Mouse (Mus musculus): ENCODE measurements around the gene Milr1. TPM values are rescaled to one million over a fixed set of nuclear protein-coding genes. Genes with fewer than 3 reads are reported as not detected.
"Not testable (repeated sequence)": the region's sequence is repeated elsewhere in the genome, so short reads cannot be mapped to it uniquely, and the experiment has no call there.

Gene Milr1
- total and polyA plus RNA-seq, 3 experiments, result 0.29 to 1.4 (median 0.93) TPM

DNA sequence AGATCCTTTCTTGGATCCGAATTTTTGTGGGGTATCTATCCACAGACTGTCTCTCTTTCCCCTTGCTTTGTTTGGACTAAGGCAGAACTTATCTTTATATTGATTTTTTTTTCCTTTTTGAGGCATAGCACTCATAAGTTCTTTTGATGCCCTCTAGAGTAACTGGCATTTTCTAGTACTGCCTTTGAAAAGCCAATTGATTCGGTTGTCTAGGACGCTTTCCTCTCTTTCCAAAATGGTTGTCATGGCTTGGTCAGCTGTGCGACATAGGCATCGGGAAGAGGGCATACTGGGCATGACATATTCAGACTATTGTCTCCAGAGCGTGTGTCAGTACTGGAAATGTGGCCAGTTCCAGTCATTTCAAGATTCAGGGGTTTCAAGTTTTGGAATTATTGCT is 38.6 kb downstream of the Milr1 start:
- Histone ChIP-seq H3K9ac (ENCODE audit: low read depth, low read length) (peak overlapping the region; percentile 89), H3K79me2 (replicated peaks; ENCODE audit: control insufficient read depth, insufficient read depth, low read length) (peaks cover 1% of the 10 kb centered on the region; the same call in 1 of the 2 replicates), H3K4me1 (ENCODE audit: control insufficient read depth, insufficient read depth, low read length) (peaks cover 1% of the 10 kb centered on the region; the same call in 1 of the 2 replicates), H3K27me3 (ENCODE audit: control insufficient read depth, insufficient read depth, low read length) (no peaks in the 10 kb centered on the region), H3K4me3 (peak overlapping the region; percentile 99), H3K27ac (peak overlapping the region; percentile 96), H3K36me3 (ENCODE audit: control insufficient read depth, insufficient read depth, low read length) (peaks cover 20% of the 10 kb centered on the region)
- WGBS, result 1% methylated on average over 6 of the region's 6 CpGs
- intact Hi-C loops (cut with DNase I), result loop anchor here (5.0 to 10.0 kb wide), 3 partner anchors 133 to 515 kb away; partner anchors contain the start of genes Smarcd2, Smurf2 and Tcam1
- DNase-seq, result no peak
- no peak for TF ChIP-seq POLR2A (IDR thresholded peaks at IDR 0.05; ENCODE audit: insufficient read depth, low read depth, low read length)
- no peak for TF ChIP-seq EP300 (IDR thresholded peaks at IDR 0.05; ENCODE audit: insufficient read depth, low read depth, low read length)
- TF ChIP-seq CTCF (IDR thresholded peaks at IDR 0.05), result no peak

DNA sequence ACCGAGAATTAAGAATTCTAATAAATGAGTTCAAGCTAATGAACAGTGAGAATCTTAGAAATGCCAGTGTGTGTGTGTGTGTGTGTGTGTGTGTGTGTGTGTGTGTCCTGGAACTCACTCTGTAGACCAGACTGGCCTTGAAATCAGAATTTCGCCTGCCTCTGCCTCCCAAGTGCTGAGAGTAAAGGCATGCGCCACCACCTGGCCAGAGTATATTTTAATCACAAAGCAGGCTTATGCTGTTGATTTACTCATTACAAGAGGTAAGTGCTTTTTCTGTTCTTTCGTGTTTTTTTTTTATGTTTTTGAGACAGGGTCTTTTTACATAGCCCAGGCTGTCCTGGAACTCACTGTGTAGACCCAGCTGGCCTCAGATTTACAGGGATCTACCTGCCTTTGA is 42.8 kb downstream of the Milr1 start:
- Histone ChIP-seq H3K4me3 (no peak overlapping the region), H3K4me1 (ENCODE audit: control insufficient read depth, insufficient read depth, low read length) (peaks cover 3% of the 10 kb centered on the region), H3K27me3 (ENCODE audit: control insufficient read depth, insufficient read depth, low read length) (no peaks in the 10 kb centered on the region), H3K36me3 (ENCODE audit: control insufficient read depth, insufficient read depth, low read length) (peaks cover 9% of the 10 kb centered on the region), H3K79me2 (replicated peaks; ENCODE audit: control insufficient read depth, insufficient read depth, low read length) (no peaks in the 10 kb centered on the region; the same call in 1 of the 2 replicates), H3K27ac (no peak overlapping the region), H3K9ac (ENCODE audit: low read depth, low read length) (no peak overlapping the region)
- TF ChIP-seq POLR2A (IDR thresholded peaks at IDR 0.05; ENCODE audit: insufficient read depth, low read depth, low read length) (no peak), CTCF (IDR thresholded peaks at IDR 0.05) (no peak), EP300 (IDR thresholded peaks at IDR 0.05; ENCODE audit: insufficient read depth, low read depth, low read length) (no peak)
- WGBS, result 81% methylated on average over 4 of the region's 4 CpGs
- intact Hi-C loops (cut with DNase I), result no loop called here
- no peak for DNase-seq

DNA sequence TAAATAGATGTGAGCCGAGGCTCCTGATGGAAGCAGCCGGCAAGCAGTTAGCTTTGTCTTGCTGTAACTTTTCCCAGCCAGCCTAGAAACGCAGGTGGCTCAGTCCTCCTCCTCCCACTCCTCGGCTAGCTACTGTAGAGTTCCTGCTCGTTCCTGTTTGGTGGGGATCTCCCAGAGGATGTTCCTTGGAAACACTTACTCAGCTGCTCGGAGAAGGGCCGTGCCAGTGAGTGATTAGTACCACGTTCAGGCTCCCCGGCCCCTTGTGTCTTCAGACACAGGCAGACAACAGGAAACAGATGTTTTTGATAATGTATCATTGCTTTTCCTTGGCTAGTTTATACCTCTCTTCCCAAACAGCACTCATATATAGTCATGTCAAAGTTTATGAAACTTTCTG is 44.7 kb downstream of the Milr1 start:
- no peak for DNase-seq
- Histone ChIP-seq H3K27me3 (ENCODE audit: control insufficient read depth, insufficient read depth, low read length) (no peaks in the 10 kb centered on the region), H3K9ac (ENCODE audit: low read depth, low read length) (no peak overlapping the region), H3K27ac (0 out of 2 replicates have a peak overlapping the region, but pooled peaks have one; percentile 15), H3K79me2 (replicated peaks; ENCODE audit: control insufficient read depth, insufficient read depth, low read length) (no peaks in the 10 kb centered on the region; the same call in 1 of the 2 replicates), H3K4me1 (ENCODE audit: control insufficient read depth, insufficient read depth, low read length) (peaks cover 3% of the 10 kb centered on the region), H3K4me3 (no peak overlapping the region), H3K36me3 (ENCODE audit: control insufficient read depth, insufficient read depth, low read length) (peaks cover 9% of the 10 kb centered on the region)
- intact Hi-C loops (cut with DNase I), result loop anchor here (2.0 kb wide), 1 partner anchor 25 kb away; no protein-coding TSS in a partner anchor
- 41% methylated on average over 9 of the region's 9 CpGs for WGBS
- no peak for TF ChIP-seq POLR2A (IDR thresholded peaks at IDR 0.05; ENCODE audit: insufficient read depth, low read depth, low read length)
- no peak for TF ChIP-seq EP300 (IDR thresholded peaks at IDR 0.05; ENCODE audit: insufficient read depth, low read depth, low read length)
- TF ChIP-seq CTCF (IDR thresholded peaks at IDR 0.05), result no peak

DNA sequence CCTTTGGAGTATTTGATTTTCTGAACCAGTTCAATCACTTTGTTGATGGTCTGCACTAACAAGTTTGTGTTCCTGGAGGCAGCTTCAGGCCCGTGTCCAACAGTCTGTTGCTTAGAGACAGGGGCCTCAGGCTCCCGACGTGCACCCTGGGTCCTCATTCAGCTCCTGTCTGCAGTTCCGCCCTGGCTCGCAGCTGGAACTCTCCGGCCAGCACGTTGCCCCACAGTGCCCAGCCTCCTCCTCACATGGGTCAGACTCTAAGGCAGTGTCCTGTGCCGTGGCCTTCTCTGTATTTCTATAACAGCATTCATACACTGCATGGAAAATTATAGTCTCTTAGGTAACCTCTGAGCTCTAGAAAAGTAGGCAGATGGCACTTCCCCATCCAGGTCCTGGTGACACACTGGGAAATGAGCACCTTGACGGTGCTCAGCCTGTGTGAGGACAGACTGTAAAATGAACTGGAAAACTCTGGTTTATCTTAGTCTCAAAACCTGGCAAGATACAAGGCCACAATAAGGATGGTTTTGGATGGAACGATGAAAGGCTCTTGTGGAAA is 51.1 kb downstream of the Milr1 start:
- 79% methylated on average over 10 of the region's 10 CpGs for WGBS
- intact Hi-C loops (cut with DNase I), result no loop called here
- H3K4me3 ChIP-seq, result no peak overlapping the region
- no peaks in the 10 kb centered on the region for H3K79me2 ChIP-seq (replicated peaks; ENCODE audit: control insufficient read depth, insufficient read depth, low read length)
- H3K9ac ChIP-seq (ENCODE audit: low read depth, low read length), result no peak overlapping the region
- no peaks in the 10 kb centered on the region for H3K4me1 ChIP-seq (ENCODE audit: control insufficient read depth, insufficient read depth, low read length)
- no peaks in the 10 kb centered on the region for H3K36me3 ChIP-seq (ENCODE audit: control insufficient read depth, insufficient read depth, low read length)
- H3K27me3 ChIP-seq (ENCODE audit: control insufficient read depth, insufficient read depth, low read length), result no peaks in the 10 kb centered on the region
- DNase-seq, result no peak
- no peak overlapping the region for H3K27ac ChIP-seq
- TF ChIP-seq CTCF (IDR thresholded peaks at IDR 0.05), result no peak
- TF ChIP-seq EP300 (IDR thresholded peaks at IDR 0.05; ENCODE audit: insufficient read depth, low read depth, low read length), result no peak
- TF ChIP-seq POLR2A (IDR thresholded peaks at IDR 0.05; ENCODE audit: insufficient read depth, low read depth, low read length), result no peak

DNA sequence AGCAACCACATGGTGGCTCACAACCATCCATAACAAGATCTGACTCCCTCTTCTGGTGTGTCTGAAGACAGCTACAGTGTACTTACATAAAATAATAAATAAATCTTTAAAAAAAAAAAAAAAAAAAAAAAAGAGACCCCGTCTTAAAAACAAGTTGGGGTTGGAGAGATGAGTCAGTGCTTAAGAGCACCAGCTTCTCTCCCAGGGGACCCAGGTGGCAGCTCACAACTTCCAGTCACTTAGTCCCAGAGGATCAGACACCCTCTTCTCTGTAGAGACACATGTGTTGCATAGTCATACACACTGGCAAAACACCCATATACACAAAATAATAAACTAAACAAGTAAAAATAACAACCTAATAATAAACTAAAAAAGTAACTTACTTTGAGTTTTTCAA is 56.4 kb downstream of the Milr1 start:
- H3K27me3 ChIP-seq (ENCODE audit: control insufficient read depth, insufficient read depth, low read length); H3K9ac ChIP-seq (ENCODE audit: low read depth, low read length); H3K36me3 ChIP-seq (ENCODE audit: control insufficient read depth, insufficient read depth, low read length); H3K27ac ChIP-seq; DNase-seq; H3K79me2 ChIP-seq (replicated peaks; ENCODE audit: control insufficient read depth, insufficient read depth, low read length); H3K4me3 ChIP-seq; H3K4me1 ChIP-seq (ENCODE audit: control insufficient read depth, insufficient read depth, low read length); intact Hi-C loops (cut with DNase I): not testable (repeated sequence)
- 56% methylated on average over 1 of the region's 1 CpGs for WGBS

DNA sequence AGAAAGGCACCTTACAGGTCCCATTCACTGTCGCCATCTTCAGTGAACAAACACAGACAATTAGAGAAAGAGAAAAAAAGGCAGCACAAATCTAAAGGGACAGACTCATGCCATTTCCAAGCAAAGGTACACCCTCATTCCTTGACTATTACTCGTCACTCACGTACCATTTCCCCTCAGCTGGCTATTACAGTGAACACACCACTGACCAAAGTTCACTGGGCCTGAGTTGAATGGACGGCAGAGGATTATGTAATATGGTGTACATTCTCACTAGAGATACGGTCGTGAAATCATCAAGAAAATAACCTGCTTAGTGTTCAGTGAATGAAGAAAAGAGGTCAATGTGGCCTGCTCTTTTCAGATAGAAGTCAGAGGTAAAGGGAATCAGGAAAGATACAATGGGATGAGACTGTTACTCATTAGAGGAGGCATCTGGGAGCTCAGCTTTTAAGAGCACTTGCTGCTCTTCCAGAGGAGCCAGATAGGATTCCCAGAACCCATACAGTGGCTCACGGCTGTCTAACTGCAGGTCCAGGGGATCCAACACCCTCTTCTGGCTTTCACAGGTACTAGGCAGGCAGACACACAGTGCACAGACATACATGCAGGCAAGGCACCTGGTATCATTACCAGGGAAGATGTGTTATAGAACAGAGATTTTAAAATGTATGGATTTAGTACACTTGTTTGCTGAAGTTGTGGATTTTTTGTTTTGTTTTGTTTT is 61.5 kb downstream of the Milr1 start:
- Histone ChIP-seq H3K79me2 (replicated peaks; ENCODE audit: control insufficient read depth, insufficient read depth, low read length) (no peaks in the 10 kb centered on the region), H3K27me3 (ENCODE audit: control insufficient read depth, insufficient read depth, low read length) (no peaks in the 10 kb centered on the region), H3K9ac (ENCODE audit: low read depth, low read length) (no peak overlapping the region), H3K27ac (no peak overlapping the region), H3K4me1 (ENCODE audit: control insufficient read depth, insufficient read depth, low read length) (no peaks in the 10 kb centered on the region), H3K36me3 (ENCODE audit: control insufficient read depth, insufficient read depth, low read length) (peaks cover 6% of the 10 kb centered on the region), H3K4me3 (no peak overlapping the region)
- DNase-seq, result peak in 1 of 2 experiments; percentile 4
- WGBS, result 92% methylated on average over 7 of the region's 7 CpGs
- TF ChIP-seq POLR2A (IDR thresholded peaks at IDR 0.05; ENCODE audit: insufficient read depth, low read depth, low read length) (no peak), CTCF (IDR thresholded peaks at IDR 0.05) (no peak), EP300 (IDR thresholded peaks at IDR 0.05; ENCODE audit: insufficient read depth, low read depth, low read length) (no peak)
- intact Hi-C loops (cut with DNase I), result no loop called here

Measured in heart, adult 2 months (tissue).